In genomic region chr13:120031676-120032075, GRCm38 (mm10) we compare ENCODE assay signal across 27 mouse cellular contexts. TPM values are rescaled to one million over a fixed set of nuclear protein-coding genes. Genes with fewer than 3 reads are reported as not detected.
DNase-seq lines count a peak whose midpoint lies in the region; TF ChIP-seq lines count a peak whose summit lies in the region.
"Not testable (repeated sequence)": the region's sequence is repeated elsewhere in the genome, so short reads cannot be mapped to it uniquely, and the experiment has no call there.
"Had no signal": no experiment of that assay in that cellular context is flagged by ENCODE, and none has a peak within 500 bp of the region (broad histone marks: within the 10 kb centered on the region; RNA-seq: fewer than 3 reads in every experiment).

No protein-coding gene starts in this region.

- DNase-seq in cerebellum, adult 9-11 months = peak; percentile 1
- peak; percentile 79 for DNase-seq in heart, adult 11 months
- DNase-seq in kidney, adult 2 months = peak; percentile 49
- peak; percentile 17 to 53 for DNase-seq in left cerebral cortex, adult 2 months (ENCODE audit: extremely low spot score in 1 of 2, low spot score in 2 of 2)
- DNase-seq in lung, postnatal 14 days = peak; percentile 31
- DNase-seq in right cerebral cortex, adult 18-20 months = peak; percentile 6
- DNase-seq in thymus, postnatal 4 days = peak; percentile 12

- not testable (repeated sequence) for H3K4me1 ChIP-seq in kidney, adult 2 months (ENCODE audit: control insufficient read depth, insufficient read depth, low read length)

- not testable (repeated sequence) for H3K27me3 ChIP-seq in kidney, adult 2 months (replicated peaks; ENCODE audit: control insufficient read depth, insufficient read depth, low read length)

- TF ChIP-seq POLR2A in kidney, adult 2 months (IDR thresholded peaks at IDR 0.05; ENCODE audit: low read depth, low read length) = not testable (repeated sequence)

- TF ChIP-seq CTCF in kidney, adult 2 months (conservative IDR thresholded peaks at IDR 0.05; ENCODE audit: insufficient read depth, insufficient read length, low read depth, low read length); left cerebral cortex, adult 2 months (IDR thresholded peaks at IDR 0.05): not testable (repeated sequence)

- H3K36me3 ChIP-seq in kidney, adult 2 months (ENCODE audit: control insufficient read depth, insufficient read depth, low read length) = not testable (repeated sequence)

- intact Hi-C loops in left cerebral cortex, adult 2 months (cut with DNase I) = not testable (repeated sequence)

- not testable (repeated sequence) for H3K4me3 ChIP-seq in kidney, adult 2 months (ENCODE audit: insufficient read depth, low read depth, low read length); left cerebral cortex, adult 2 months

- not testable (repeated sequence) for H3K27ac ChIP-seq in kidney, adult 2 months (ENCODE audit: insufficient read depth, low read depth, low read length); left cerebral cortex, adult 2 months

- 2% methylated on average over 16 of the region's 16 CpGs for WGBS in kidney, adult 2 months

RNA-seq across cellular contexts. Expression of gene Gm36079, which starts 4.9 kb away (rescaled TPM):
- polyA plus RNA-seq in kidney, adult 2 months (2012; rRNA removed) = not detected in 2 replicates
- total RNA-seq in left cerebral cortex, adult 2 months (2021) = not detected
- total RNA-seq: adrenal gland, adult 8-10 months; heart, postnatal 25 days; layer of hippocampus, adult 2 months; left cerebral cortex, adult 8-10 months had no signal
- polyA plus RNA-seq: brain, embryonic 14.5 days; embryonic facial prominence, embryonic 12.5 days; erythroblast, embryonic 14.5 days; forebrain, embryonic 13.5 days; frontal cortex, adult 2 months; gonadal fat pad, adult 2 months; heart, embryonic 12.5 days; hindbrain, embryonic 15.5 days; intestine, embryonic 15.5 days; kidney, postnatal 0 days; limb, embryonic 13.5 days; liver, embryonic 13.5 days; lung, embryonic 16.5 days; midbrain, embryonic 14.5 days; neural tube, embryonic 14.5 days; testis, adult 2 months had no signal

RNA-seq across cellular contexts. Expression of gene Gm21188, which starts 20.3 kb away (rescaled TPM):
- polyA plus RNA-seq in kidney, adult 2 months (2012; rRNA removed) = 0.19 and 0.80 TPM in 2 replicates
- total RNA-seq in left cerebral cortex, adult 2 months (2021) = under 1 TPM in 1 of 2 experiments, not detected in 1; 0.94 TPM
- total RNA-seq: layer of hippocampus, adult 2 months; left cerebral cortex, adult 8-10 months had no signal
- polyA plus RNA-seq: brain, embryonic 14.5 days; embryonic facial prominence, embryonic 12.5 days; erythroblast, embryonic 14.5 days; forebrain, embryonic 13.5 days; heart, embryonic 12.5 days; hindbrain, embryonic 15.5 days; limb, embryonic 13.5 days; lung, embryonic 16.5 days; midbrain, embryonic 14.5 days; neural tube, embryonic 14.5 days had no signal

Comparison
In these comparisons a context has a peak if more than half of its experiments do, and no peak if none do; other contexts are left out.
1. DNase-seq: peak in every context shown above with its lines; median percentile 79 in heart, adult 11 months; 49 in kidney, adult 2 months; 35 in left cerebral cortex, adult 2 months; 31 in lung, postnatal 14 days; 12 in thymus, postnatal 4 days; 6 in right cerebral cortex, adult 18-20 months; 1 in cerebellum, adult 9-11 months.